Mouse (Mus musculus) T-cell, adult 2 months (primary cell): ENCODE data around the gene Arhgap25.
"Not testable (repeated sequence)": the region's sequence is repeated elsewhere in the genome, so short reads cannot be mapped to it uniquely, and the experiment has no call there.

Experiments
- DNase-seq: peaks from one replicate; pipeline ENCODE4 v3.0.0; 2022; ENCODE audit warnings: low spot score

The Arhgap25 gene

GRCm38 (mm10) chr6:87535651-87536050 is 2.6 kb upstream of the Arhgap25 start:
- no peak for DNase-seq

GRCm38 (mm10) chr6:87534855-87535575 is 2.0 kb upstream of the Arhgap25 start:
- peak; percentile 69 for DNase-seq

GRCm38 (mm10) chr6:87531456-87532015 is 1.5 kb downstream of the Arhgap25 start:
- DNase-seq, result peak; percentile 18

- DNase-seq, result no peak
Observed at GRCm38 (mm10) chr6:87530386-87530785, 2.7 kb downstream of the Arhgap25 start.

GRCm38 (mm10) chr6:87527846-87528557 is 5.1 kb downstream of the Arhgap25 start:
- DNase-seq, result no peak

- DNase-seq, result no peak
Observed at GRCm38 (mm10) chr6:87527366-87527765, 5.7 kb downstream of the Arhgap25 start.

GRCm38 (mm10) chr6:87525126-87525525 is 7.9 kb downstream of the Arhgap25 start:
- no peak for DNase-seq

- no peak for DNase-seq
Observed at GRCm38 (mm10) chr6:87524281-87524680, 8.8 kb downstream of the Arhgap25 start.

- DNase-seq, result no peak
Observed at GRCm38 (mm10) chr6:87523736-87524135, 9.3 kb downstream of the Arhgap25 start.

GRCm38 (mm10) chr6:87523085-87523484 is 10.0 kb downstream of the Arhgap25 start:
- DNase-seq, result no peak

GRCm38 (mm10) chr6:87522236-87522635 is 10.8 kb downstream of the Arhgap25 start:
- no peak for DNase-seq

- DNase-seq, result not testable (repeated sequence)
Observed at GRCm38 (mm10) chr6:87521705-87522104, 11.4 kb downstream of the Arhgap25 start.

GRCm38 (mm10) chr6:87520572-87520971 is 12.5 kb downstream of the Arhgap25 start:
- no peak for DNase-seq

- DNase-seq, result no peak
Observed at GRCm38 (mm10) chr6:87519809-87520208, 13.2 kb downstream of the Arhgap25 start.

GRCm38 (mm10) chr6:87518622-87519021 is 14.4 kb downstream of the Arhgap25 start:
- no peak for DNase-seq

GRCm38 (mm10) chr6:87517753-87518409 is 15.2 kb downstream of the Arhgap25 start:
- DNase-seq, result no peak

- DNase-seq, result no peak
Observed at GRCm38 (mm10) chr6:87514321-87514720, 18.7 kb downstream of the Arhgap25 start.

- peak; percentile 72 for DNase-seq
Observed at GRCm38 (mm10) chr6:87513046-87513767, 19.9 kb downstream of the Arhgap25 start.

- DNase-seq, result no peak
Observed at GRCm38 (mm10) chr6:87510999-87511398, 22.1 kb downstream of the Arhgap25 start.

GRCm38 (mm10) chr6:87509806-87510205 is 23.3 kb downstream of the Arhgap25 start:
- no peak for DNase-seq

GRCm38 (mm10) chr6:87504875-87505274 is 28.2 kb downstream of the Arhgap25 start:
- no peak for DNase-seq

GRCm38 (mm10) chr6:87503976-87504375 is 29.1 kb downstream of the Arhgap25 start:
- peak; percentile 78 for DNase-seq
